Mouse (Mus musculus) heart, embryonic 12.5 days (tissue): ENCODE results near the gene Tmed8. TPM values are rescaled to one million over a fixed set of nuclear protein-coding genes. Genes with fewer than 3 reads are reported as not detected.

Experiments
- ATAC-seq: fragments of 200-750 bp; cut with Nextera tagmentation; 2 replicates; pipeline ENCODE4 v1.8.0; 2017; ENCODE audit warnings: moderate TSS enrichment, moderate library complexity; ENCODE audit not compliant: insufficient number of reproducible peaks, low FRiP score
- H3K27ac ChIP-seq: fragments of 300-500 bp; sonication (generic); 2 replicates; pipeline ENCODE4 v1.5.1; 2016; ENCODE audit warnings: mild to moderate bottlenecking, moderate library complexity; ENCODE audit not compliant: poor library complexity, severe bottlenecking
- H3K27me3 ChIP-seq: fragments of 300-500 bp; sonication (generic); replicated peaks from 2 replicates; pipeline ENCODE4 v1.6.1; 2016; ENCODE audit warnings: mild to moderate bottlenecking, moderate library complexity
- H3K36me3 ChIP-seq: fragments of 300-500 bp; sonication (generic); 2 replicates; pipeline ENCODE4 v1.6.1; 2016; ENCODE audit warnings: mild to moderate bottlenecking, moderate library complexity
- H3K4me1 ChIP-seq: fragments of 300-500 bp; sonication (generic); replicated peaks from 2 replicates; pipeline ENCODE4 v1.6.1; 2016; ENCODE audit warnings: mild to moderate bottlenecking
- H3K4me2 ChIP-seq: fragments of 300-500 bp; sonication (generic); 2 replicates; pipeline ENCODE4 v1.6.1; 2016; ENCODE audit warnings: mild to moderate bottlenecking, moderate library complexity
- H3K4me3 ChIP-seq: fragments of 300-500 bp; sonication (generic); 2 replicates; pipeline ENCODE4 v1.5.1; 2016; ENCODE audit warnings: mild to moderate bottlenecking
- H3K9ac ChIP-seq: fragments of 300-500 bp; sonication (generic); 2 replicates; pipeline ENCODE4 v1.6.1; 2016; ENCODE audit warnings: mild to moderate bottlenecking, moderate library complexity
- H3K9me3 ChIP-seq: fragments of 300-500 bp; sonication (generic); replicated peaks from 2 replicates; pipeline ENCODE4 v1.6.1; 2016; ENCODE audit warnings: mild to moderate bottlenecking, moderate library complexity
- WGBS: fragments of 180-500 bp; shearing (Covaris S2); methylation state at CpG from one replicate; pipeline ENCODE4 v1.1.7; 2016; 5-methylcytosine and 5-hydroxymethylcytosine counted together
- polyA plus RNA-seq: library from polyadenylated mRNA; unstranded; fragments of >200 nt; fragmentation: Nextera tagmentation; extraction: Ambion mirVana; gene quantifications from 2 replicates; pipeline ENCODE4 v1.2.1, GENCODE M21; 2016

Gene Tmed8
- polyA plus RNA-seq, result 3.4 and 3.7 TPM in 2 replicates

DNA sequence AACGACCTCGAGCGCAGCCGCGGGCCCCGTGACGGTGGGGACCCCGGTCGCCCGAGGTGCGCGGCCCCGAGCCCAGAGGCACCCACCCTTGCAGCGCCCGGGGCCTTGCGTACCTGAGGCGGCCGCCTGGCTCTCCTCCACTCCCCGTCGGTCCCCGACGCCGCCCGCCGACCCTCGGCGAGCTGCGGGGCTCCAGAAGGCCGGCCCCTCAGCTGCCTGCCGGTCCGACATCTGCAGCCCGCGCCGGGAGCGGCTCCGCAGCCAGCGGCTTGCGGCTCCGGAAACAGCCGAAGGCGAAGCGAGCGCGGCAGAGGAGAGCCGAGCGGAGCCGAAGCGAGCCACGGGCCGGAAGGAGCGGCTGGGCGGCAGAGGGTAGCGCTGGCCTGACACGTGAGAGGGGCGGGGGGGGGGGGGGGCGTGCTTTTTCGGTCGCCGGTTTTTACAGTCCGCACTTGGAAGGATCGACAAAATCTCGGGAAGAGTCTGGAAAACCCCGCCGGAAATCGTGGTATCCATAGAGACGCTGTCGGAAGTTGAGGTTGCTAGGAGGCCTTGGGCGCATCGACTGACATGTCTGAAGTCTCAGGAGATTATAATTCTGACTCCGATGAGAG, at the start of gene Tmed8:
Tmed8 (minus strand) TSS at position 482 of the 614 bp plus-strand sequence.
- peak within 1 kb of the TSS; percentile 6; the same call in 1 of the 2 replicates for H3K27ac ChIP-seq
- H3K4me1 ChIP-seq, result peaks cover 5% of the 10 kb centered on the region; the same call in 1 of the 2 replicates
- no peaks in the 10 kb centered on the region for H3K36me3 ChIP-seq
- H3K27me3 ChIP-seq, result no peaks in the 10 kb centered on the region
- no peaks in the 10 kb centered on the region for H3K9me3 ChIP-seq
- peak within 1 kb of the TSS; percentile 86 for H3K4me2 ChIP-seq
- peak; percentile 91 for ATAC-seq
- under 1% methylated on average over 67 of the region's 70 CpGs for WGBS
- peak within 1 kb of the TSS; percentile 68 for H3K4me3 ChIP-seq
- H3K9ac ChIP-seq, result peak within 1 kb of the TSS; percentile 84

DNA sequence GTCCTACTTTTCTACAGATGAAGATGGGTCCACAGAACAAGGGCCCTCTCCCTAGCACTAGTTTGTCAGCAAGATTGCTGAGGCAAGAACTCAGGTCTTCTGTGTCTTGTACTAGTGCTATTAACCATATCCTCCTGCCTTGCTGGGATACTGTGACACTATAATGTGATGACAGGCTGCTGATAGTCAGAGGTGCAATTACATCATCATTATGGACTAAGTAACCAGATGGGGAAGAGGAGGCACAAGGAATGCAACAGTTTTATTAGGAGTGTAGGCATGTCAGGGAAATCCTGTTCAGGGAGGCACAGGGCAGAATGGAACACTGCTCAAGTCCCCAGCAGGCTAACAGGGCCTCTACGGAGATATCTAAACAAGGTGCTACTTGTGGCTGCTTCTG, 38.4 kb upstream of the Tmed8 start, which contains the start of gene Noxred1:
Noxred1 (minus strand) TSS at position 101 of the 400 bp plus-strand sequence.
- Histone ChIP-seq H3K36me3 (peaks cover 49% of the 10 kb centered on the region), H3K27ac (peak within 1 kb of the TSS; percentile 56), H3K4me3 (no peak within 1 kb of the TSS), H3K4me1 (peaks cover 16% of the 10 kb centered on the region), H3K4me2 (no peak within 1 kb of the TSS), H3K9me3 (no peaks in the 10 kb centered on the region), H3K9ac (no peak within 1 kb of the TSS), H3K27me3 (no peaks in the 10 kb centered on the region)
- no peak for ATAC-seq
- WGBS, result 57% methylated on average over 1 of the region's 1 CpGs

DNA sequence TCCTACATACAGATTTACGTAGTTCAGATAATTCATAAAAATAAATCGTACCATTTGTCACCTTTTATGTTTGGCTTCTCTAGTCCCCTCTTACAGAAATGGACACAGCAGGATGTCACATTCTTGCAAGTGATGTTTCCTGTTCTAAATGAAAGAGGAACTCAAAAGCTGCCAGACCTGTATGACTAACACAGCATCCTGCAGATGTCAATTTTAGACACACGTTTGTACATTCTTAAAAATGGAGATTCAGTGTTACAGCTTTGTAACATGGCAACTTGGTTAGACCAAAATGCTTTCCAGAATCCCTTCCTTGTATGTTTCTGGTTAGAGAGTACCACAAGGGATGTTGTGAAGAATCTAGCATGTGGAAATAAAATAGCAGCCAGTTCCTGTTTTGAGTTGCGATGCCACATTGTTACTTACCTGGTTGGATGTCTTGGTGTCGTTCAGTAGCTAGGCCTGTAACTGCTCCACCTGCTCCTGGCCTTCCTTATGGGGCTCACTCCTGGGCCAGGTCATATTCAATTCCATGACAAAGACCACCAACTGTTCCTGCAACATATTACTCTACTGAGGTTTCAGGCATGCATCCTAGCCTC, 36.7 kb upstream of the Tmed8 start:
- Histone ChIP-seq H3K4me2 (no peak overlapping the region), H3K36me3 (peaks cover 39% of the 10 kb centered on the region), H3K9ac (no peak overlapping the region), H3K27me3 (no peaks in the 10 kb centered on the region), H3K4me3 (no peak overlapping the region), H3K9me3 (no peaks in the 10 kb centered on the region), H3K4me1 (peaks cover 16% of the 10 kb centered on the region), H3K27ac (no peak overlapping the region)
- 89% methylated on average over 5 of the region's 5 CpGs for WGBS
- ATAC-seq, result no peak

DNA sequence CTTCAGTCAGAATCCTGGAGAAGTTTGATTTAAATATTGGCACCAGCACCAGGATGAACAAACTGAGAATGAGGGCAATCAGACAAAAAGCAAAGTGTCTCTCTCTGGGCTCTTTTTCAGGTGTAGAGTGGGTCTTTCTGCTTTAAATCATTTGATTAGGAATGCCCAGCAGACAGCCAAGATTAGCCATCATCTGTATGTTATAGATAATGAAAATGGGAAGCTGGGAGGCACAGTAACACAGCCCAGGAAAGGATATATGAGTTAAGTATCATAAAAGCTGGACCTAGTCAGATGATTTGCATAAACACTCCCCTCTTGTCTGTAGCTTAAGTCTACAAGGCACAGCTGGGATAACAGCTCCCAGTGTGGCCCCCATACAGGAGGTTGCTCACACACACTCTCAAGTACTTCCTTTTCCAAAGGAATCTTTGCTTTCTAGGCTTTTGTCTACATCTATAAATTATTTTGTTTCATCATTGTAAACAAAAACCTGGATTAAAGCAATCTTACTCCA, 30.2 kb upstream of the Tmed8 start:
- no peak for ATAC-seq
- no peaks in the 10 kb centered on the region for H3K27me3 ChIP-seq
- H3K9me3 ChIP-seq, result 0 out of 2 replicates have a peak, but pooled peaks cover 3% of the 10 kb centered on the region
- H3K4me2 ChIP-seq, result no peak overlapping the region
- no peak overlapping the region for H3K9ac ChIP-seq
- H3K4me1 ChIP-seq, result 0 out of 2 replicates have a peak, but pooled peaks cover 1% of the 10 kb centered on the region
- H3K36me3 ChIP-seq, result no peaks in the 10 kb centered on the region
- H3K27ac ChIP-seq, result no peak overlapping the region
- no peak overlapping the region for H3K4me3 ChIP-seq

DNA sequence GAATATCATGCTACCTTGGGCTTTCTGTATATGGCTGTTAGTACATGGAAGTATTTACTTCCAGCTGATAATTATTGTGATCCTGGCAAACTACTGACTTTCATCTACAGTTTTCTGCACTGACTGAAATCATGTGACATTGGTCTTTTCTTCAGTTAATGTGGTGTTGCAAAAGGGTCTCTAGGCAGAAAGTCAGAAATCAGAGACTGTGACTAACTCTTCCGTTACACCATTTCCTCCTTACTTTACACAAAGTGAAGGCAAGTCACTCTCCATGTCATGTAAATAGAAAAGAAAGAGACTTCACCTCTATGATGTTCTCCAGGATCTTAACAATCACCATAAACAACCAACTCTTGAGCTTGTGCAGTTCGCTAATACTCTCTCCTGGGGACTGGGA, 29.4 kb upstream of the Tmed8 start:
- H3K9ac ChIP-seq, result no peak overlapping the region
- WGBS, result 81% methylated on average over 2 of the region's 2 CpGs
- H3K4me2 ChIP-seq, result no peak overlapping the region
- no peak overlapping the region for H3K27ac ChIP-seq
- 0 out of 2 replicates have a peak, but pooled peaks cover 3% of the 10 kb centered on the region for H3K9me3 ChIP-seq
- H3K27me3 ChIP-seq, result no peaks in the 10 kb centered on the region
- no peak overlapping the region for H3K4me3 ChIP-seq
- H3K4me1 ChIP-seq, result 0 out of 2 replicates have a peak, but pooled peaks cover 7% of the 10 kb centered on the region
- no peak for ATAC-seq
- no peaks in the 10 kb centered on the region for H3K36me3 ChIP-seq

DNA sequence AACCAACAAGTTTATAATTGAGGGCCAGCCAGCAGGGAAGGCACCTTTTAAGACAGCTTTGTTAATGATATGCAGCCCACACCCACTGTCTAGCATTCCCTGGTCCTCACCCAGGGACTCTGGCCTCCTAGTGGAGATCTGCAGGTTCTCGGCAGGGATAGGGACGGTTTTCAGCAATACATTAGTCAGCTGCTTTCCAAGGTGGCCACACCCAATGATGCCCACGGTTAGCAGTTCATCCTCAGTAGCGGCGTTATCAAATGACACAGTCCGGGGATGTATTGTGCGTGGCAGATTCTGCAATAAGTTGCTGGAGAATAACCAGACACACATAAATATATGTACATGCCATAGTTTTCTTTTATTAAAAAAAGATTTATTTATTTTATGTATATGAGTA, 26.5 kb upstream of the Tmed8 start:
- WGBS, result 66% methylated on average over 7 of the region's 7 CpGs
- 0 out of 2 replicates have a peak, but pooled peaks cover 3% of the 10 kb centered on the region for H3K9me3 ChIP-seq
- ATAC-seq, result no peak

DNA sequence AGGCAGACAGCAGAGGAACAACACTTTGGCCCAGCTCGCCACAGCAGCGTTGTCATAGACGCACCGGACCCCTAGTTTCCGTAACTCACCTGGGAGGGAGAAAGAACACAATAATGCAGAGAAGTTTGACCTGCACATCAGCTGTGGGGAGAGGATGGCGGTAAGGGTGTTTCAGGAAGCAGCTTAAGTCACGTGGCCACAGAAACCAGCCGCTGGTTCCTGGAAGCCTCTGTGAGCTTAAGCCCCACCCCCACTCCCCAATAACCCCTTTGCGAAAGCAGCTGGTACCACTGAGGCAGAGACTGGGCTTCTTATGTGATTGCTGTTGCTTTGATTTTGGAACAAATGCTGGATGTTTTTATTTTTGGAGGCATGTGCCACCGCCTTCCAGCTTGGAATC, 24.7 kb upstream of the Tmed8 start:
- Histone ChIP-seq H3K4me3 (no peak overlapping the region), H3K4me2 (peak overlapping the region; percentile 50)
- WGBS, result 53% methylated on average over 10 of the region's 10 CpGs

More for the DNA sequence above, 26.5 kb upstream of the Tmed8 start:
- Histone ChIP-seq H3K27me3 (no peaks in the 10 kb centered on the region), H3K4me2 (no peak overlapping the region), H3K4me3 (no peak overlapping the region), H3K4me1 (0 out of 2 replicates have a peak, but pooled peaks cover 7% of the 10 kb centered on the region), H3K36me3 (no peaks in the 10 kb centered on the region), H3K27ac (no peak overlapping the region), H3K9ac (no peak overlapping the region)

DNA sequence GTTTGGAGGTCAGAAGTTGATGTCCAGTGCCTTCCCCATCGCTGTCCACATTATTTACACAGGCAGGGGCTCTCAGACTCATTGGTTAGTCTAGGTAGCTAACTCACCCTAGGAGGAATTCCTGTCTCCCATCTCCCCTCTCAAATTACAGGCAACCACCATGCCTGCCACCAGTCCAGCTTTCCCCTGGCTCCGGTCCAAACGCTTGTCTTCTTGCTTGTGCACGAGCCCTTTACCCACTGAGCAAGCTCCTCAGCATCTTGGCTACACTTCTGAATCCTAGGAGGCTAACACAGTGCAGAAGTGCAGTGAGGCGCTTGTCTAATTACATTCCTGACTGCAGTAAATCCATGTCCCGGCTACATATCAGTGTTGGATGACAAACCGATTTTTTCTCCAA, 19.1 kb upstream of the Tmed8 start:
- no peaks in the 10 kb centered on the region for H3K27me3 ChIP-seq
- H3K4me2 ChIP-seq, result no peak overlapping the region
- no peak overlapping the region for H3K9ac ChIP-seq
- no peaks in the 10 kb centered on the region for H3K9me3 ChIP-seq
- 60% methylated on average over 7 of the region's 7 CpGs for WGBS
- no peaks in the 10 kb centered on the region for H3K36me3 ChIP-seq
- H3K4me3 ChIP-seq, result no peak overlapping the region
- H3K4me1 ChIP-seq, result peaks cover 4% of the 10 kb centered on the region
- no peak for ATAC-seq
- H3K27ac ChIP-seq, result no peak overlapping the region

More for the DNA sequence above, 24.7 kb upstream of the Tmed8 start:
- H3K27me3 ChIP-seq, result no peaks in the 10 kb centered on the region
- no peaks in the 10 kb centered on the region for H3K36me3 ChIP-seq
- no peak for ATAC-seq
- 0 out of 2 replicates have a peak, but pooled peaks cover 7% of the 10 kb centered on the region for H3K4me1 ChIP-seq
- no peak overlapping the region for H3K9ac ChIP-seq
- H3K27ac ChIP-seq, result no peak overlapping the region
- H3K9me3 ChIP-seq, result 0 out of 2 replicates have a peak, but pooled peaks cover 3% of the 10 kb centered on the region

DNA sequence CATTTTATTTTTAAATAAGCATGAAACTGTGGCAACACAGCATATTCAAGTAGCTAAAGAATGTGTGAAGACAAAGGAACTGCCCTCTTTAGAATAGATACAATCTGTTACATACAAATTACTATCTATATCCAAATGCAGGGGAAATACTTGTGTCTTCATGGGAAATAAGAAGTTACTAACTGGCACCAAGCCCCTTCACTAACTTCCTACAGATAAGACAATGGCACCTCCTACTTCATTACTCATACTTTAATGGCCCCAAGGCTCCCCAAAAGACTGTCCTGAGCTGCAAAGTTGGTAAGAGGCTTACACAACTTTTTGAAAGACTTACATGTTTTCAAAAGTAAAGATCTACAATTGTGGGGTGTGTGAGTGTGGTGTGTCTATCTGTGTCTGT, 17.3 kb upstream of the Tmed8 start:
- H3K36me3 ChIP-seq, result no peaks in the 10 kb centered on the region
- H3K9me3 ChIP-seq, result no peaks in the 10 kb centered on the region
- ATAC-seq, result no peak
- H3K27ac ChIP-seq, result no peak overlapping the region
- no peaks in the 10 kb centered on the region for H3K27me3 ChIP-seq
- no peak overlapping the region for H3K4me2 ChIP-seq
- H3K4me1 ChIP-seq, result peaks cover 4% of the 10 kb centered on the region
- no peak overlapping the region for H3K4me3 ChIP-seq
- H3K9ac ChIP-seq, result no peak overlapping the region

DNA sequence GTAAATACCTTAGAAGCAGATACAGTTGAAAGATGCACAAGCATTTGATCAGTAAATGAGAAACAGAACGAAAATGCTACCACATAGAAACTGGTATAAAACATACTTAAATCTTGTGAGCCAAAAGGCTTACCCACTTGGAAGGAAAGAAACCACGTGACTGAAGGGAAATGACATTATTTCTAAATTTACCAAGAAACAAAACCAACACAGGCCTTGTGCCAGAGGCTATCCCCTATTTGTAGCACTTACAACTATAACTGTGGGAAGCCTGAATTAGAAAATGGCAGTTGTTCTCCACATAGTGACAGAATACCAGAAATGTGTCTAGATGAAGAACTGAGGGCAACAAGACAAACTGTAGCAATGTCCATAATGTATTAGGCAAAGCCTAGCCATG, 15.8 kb upstream of the Tmed8 start:
- no peak for ATAC-seq
- no peak overlapping the region for H3K4me2 ChIP-seq
- H3K4me3 ChIP-seq, result no peak overlapping the region
- 63% methylated on average over 2 of the region's 2 CpGs for whole genome bisulfite sequencing
- H3K4me1 ChIP-seq, result peaks cover 4% of the 10 kb centered on the region
- H3K9me3 ChIP-seq, result no peaks in the 10 kb centered on the region
- no peak overlapping the region for H3K9ac ChIP-seq
- H3K27me3 ChIP-seq, result no peaks in the 10 kb centered on the region
- no peaks in the 10 kb centered on the region for H3K36me3 ChIP-seq
- no peak overlapping the region for H3K27ac ChIP-seq

DNA sequence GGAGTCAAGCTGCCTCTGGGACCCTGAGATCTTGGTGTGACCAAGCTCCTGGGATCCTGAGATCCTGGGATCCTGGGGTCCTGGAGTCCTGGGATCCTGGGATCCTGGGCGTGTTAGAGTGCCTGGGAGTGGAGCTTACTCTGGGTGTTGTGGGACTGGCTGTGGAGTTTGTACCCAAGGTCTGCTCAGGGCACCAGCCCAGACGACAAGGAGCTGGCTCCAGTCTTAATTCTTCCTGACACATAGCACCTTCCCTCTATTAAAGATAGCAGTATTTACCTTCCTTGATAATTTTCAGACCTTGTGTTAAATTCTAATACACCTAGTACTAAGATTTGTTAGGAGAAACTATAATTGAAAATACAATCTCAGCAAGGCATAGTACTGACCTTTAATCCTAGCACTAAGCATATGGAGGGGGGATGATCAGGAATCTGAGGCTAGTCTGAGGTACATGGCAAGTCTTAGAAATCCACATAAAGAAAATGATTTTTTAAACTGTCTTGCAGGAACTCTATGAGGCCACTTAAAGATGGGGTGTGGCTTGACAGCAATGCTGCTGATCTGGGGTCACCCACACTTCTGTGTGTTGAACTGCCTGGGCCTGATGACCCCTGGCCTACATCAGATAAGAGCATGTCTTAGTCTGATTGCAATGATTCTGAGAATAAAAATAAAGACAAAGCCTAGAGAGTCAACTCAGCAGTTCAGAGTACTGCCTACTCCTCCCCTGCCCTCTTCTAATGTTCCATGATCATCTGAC, 12.8 kb upstream of the Tmed8 start:
- H3K9me3 ChIP-seq, result no peaks in the 10 kb centered on the region
- ATAC-seq, result no peak
- no peaks in the 10 kb centered on the region for H3K27me3 ChIP-seq
- no peak overlapping the region for H3K9ac ChIP-seq
- H3K36me3 ChIP-seq, result no peaks in the 10 kb centered on the region
- WGBS, result 42% methylated on average over 2 of the region's 2 CpGs
- no peak overlapping the region for H3K4me2 ChIP-seq
- H3K4me3 ChIP-seq, result no peak overlapping the region
- no peak overlapping the region for H3K27ac ChIP-seq
- H3K4me1 ChIP-seq, result no peaks in the 10 kb centered on the region
